Mouse (Mus musculus) heart, postnatal 36 days (tissue): ENCODE data around the gene Tnrc18. TPM values are rescaled to one million over a fixed set of nuclear protein-coding genes. Genes with fewer than 3 reads are reported as not detected.

Source experiments
- DNase-seq, 2 experiments: peaks; one replicate each; pipeline ENCODE4 v3.0.0; 2021 to 2022
- intact Hi-C: fragments of 180-260 bp; cut with DNase I; formaldehyde crosslinking; loops from one replicate; pipeline ENCODE4 v1.15.1; 2025
- total RNA-seq, 2 experiments: library from RNA; stranded (reverse); gene quantifications; 2 replicates each; pipeline ENCODE4 v1.2.3; 2021

Gene Tnrc18
- total RNA-seq, 2 experiments from 2014 or later: 55.4 to 62.3 TPM

GRCm38 (mm10) chr5:142700842-142701589, 116.4 kb downstream of the Tnrc18 start:
- DNase-seq: no peak
- intact Hi-C loops: no loop called here

GRCm38 (mm10) chr5:142697742-142698141, 119.7 kb downstream of the Tnrc18 start:
- no peak for DNase-seq
- intact Hi-C loops: no loop called here

GRCm38 (mm10) chr5:142696865-142697264, 120.6 kb downstream of the Tnrc18 start:
- DNase-seq: no peak
- intact Hi-C loops: no loop called here

GRCm38 (mm10) chr5:142696258-142696657, 121.2 kb downstream of the Tnrc18 start:
- DNase-seq: no peak
- intact Hi-C loops: no loop called here

GRCm38 (mm10) chr5:142694627-142695340, 122.7 kb downstream of the Tnrc18 start:
- peak; percentile 34 to 51 for DNase-seq
- intact Hi-C loops: no loop called here

- intact Hi-C loops: no loop called here
- no peak for DNase-seq
Measured at GRCm38 (mm10) chr5:142693738-142694430, 123.6 kb downstream of the Tnrc18 start.

GRCm38 (mm10) chr5:142692971-142693737, 124.3 kb downstream of the Tnrc18 start:
- intact Hi-C loops: no loop called here
- no peak for DNase-seq

GRCm38 (mm10) chr5:142692248-142692647, 125.2 kb downstream of the Tnrc18 start, which contains the start of gene Slc29a4:
Gene Slc29a4, plus strand, starts transcription at chr5:142692512.
- intact Hi-C loops: no loop called here

GRCm38 (mm10) chr5:142690343-142690742, 127.1 kb downstream of the Tnrc18 start:
- intact Hi-C loops: no loop called here

More at GRCm38 (mm10) chr5:142692248-142692647, 125.2 kb downstream of the Tnrc18 start, which contains the start of gene Slc29a4:
- DNase-seq: no peak

GRCm38 (mm10) chr5:142688866-142689265, 128.6 kb downstream of the Tnrc18 start:
- no peak for DNase-seq
- intact Hi-C loops: no loop called here

More at GRCm38 (mm10) chr5:142690343-142690742, 127.1 kb downstream of the Tnrc18 start:
- no peak for DNase-seq

- no peak for DNase-seq
- intact Hi-C loops: no loop called here
Measured at GRCm38 (mm10) chr5:142682529-142682928, 134.9 kb downstream of the Tnrc18 start.

GRCm38 (mm10) chr5:142681911-142682310, 135.6 kb downstream of the Tnrc18 start:
- intact Hi-C loops: no loop called here
- no peak for DNase-seq

GRCm38 (mm10) chr5:142679065-142679464, 138.4 kb downstream of the Tnrc18 start:
- DNase-seq: no peak
- intact Hi-C loops: no loop called here

GRCm38 (mm10) chr5:142678141-142678571, 139.3 kb downstream of the Tnrc18 start:
- intact Hi-C loops: no loop called here
- DNase-seq: no peak

Other genes starting within 250 kb of the Tnrc18 start
- gene Mmd2, start 208.9 kb downstream of the Tnrc18 start, total RNA-seq: under 1 TPM in 1 of 2 experiments, not detected in 1; 0.28 TPM
- gene Wipi2, start 190.0 kb downstream of the Tnrc18 start, total RNA-seq: 10 to 100 TPM; 41.0 to 45.1 TPM
- under 1 TPM; 0.08 to 0.25 TPM for gene Slc29a4, start 125.2 kb downstream of the Tnrc18 start, total RNA-seq
- 1 to 10 TPM; 5.3 to 6.5 TPM for gene Fbxl18, start 77.8 kb upstream of the Tnrc18 start, total RNA-seq
- gene Actb, start 89.1 kb upstream of the Tnrc18 start, total RNA-seq: 100 to 1,000 TPM; 707 to 812 TPM
- 10 to 100 TPM; 26.5 to 37.6 TPM for gene Fscn1, start 142.7 kb upstream of the Tnrc18 start, total RNA-seq